Mouse (Mus musculus) liver, adult (tissue): ENCODE data around the gene Il18.

Experiments
- GATA4 ChIP-seq: IDR thresholded peaks from 2 replicates; pipeline ENCODE4 v1.6.1; 2014; ENCODE audit warnings: mild to moderate bottlenecking, low read length; ENCODE audit not compliant: insufficient replicate concordance

Gene Il18

GRCm38 (mm10) chr9:50540170-50540569 is 14.5 kb upstream of the Il18 start:
- no peak for TF ChIP-seq GATA4

- no peak for TF ChIP-seq GATA4
These were observed 12.2 kb upstream of the Il18 start for GRCm38 (mm10) chr9:50542401-50542800.

GRCm38 (mm10) chr9:50547859-50548478 is 6.7 kb upstream of the Il18 start:
- TF ChIP-seq GATA4, result no peak

- TF ChIP-seq GATA4, result no peak
These were observed 5.7 kb upstream of the Il18 start for GRCm38 (mm10) chr9:50548936-50549335.

GRCm38 (mm10) chr9:50552206-50552605 is 2.4 kb upstream of the Il18 start:
- TF ChIP-seq GATA4, result no peak

GRCm38 (mm10) chr9:50553547-50553946 is 1.1 kb upstream of the Il18 start:
- no peak for TF ChIP-seq GATA4

GRCm38 (mm10) chr9:50555094-50555446 is 443 bp downstream of the Il18 start, which contains the start of gene Bco2:
TSS of gene Bco2 (minus strand) at chr9:50555181.
- TF ChIP-seq GATA4, result no peak

GRCm38 (mm10) chr9:50561145-50561917 is 6.7 kb downstream of the Il18 start, which contains the start of gene Tex12:
TSS of gene Tex12 (minus strand) at chr9:50561325.
- no peak for TF ChIP-seq GATA4

- TF ChIP-seq GATA4, result no peak
These were observed 7.3 kb downstream of the Il18 start for GRCm38 (mm10) chr9:50561918-50562360.

GRCm38 (mm10) chr9:50565173-50565572 is 10.5 kb downstream of the Il18 start:
- TF ChIP-seq GATA4, result no peak

- no peak for TF ChIP-seq GATA4
These were observed 11.3 kb downstream of the Il18 start for GRCm38 (mm10) chr9:50565940-50566339.

- TF ChIP-seq GATA4, result no peak
These were observed 12.7 kb downstream of the Il18 start for GRCm38 (mm10) chr9:50567372-50567771.

GRCm38 (mm10) chr9:50567881-50568280 is 13.3 kb downstream of the Il18 start:
- no peak for TF ChIP-seq GATA4

GRCm38 (mm10) chr9:50569599-50570525 is 15.2 kb downstream of the Il18 start:
- no peak for TF ChIP-seq GATA4

- TF ChIP-seq GATA4, result no peak
These were observed 25.7 kb downstream of the Il18 start for GRCm38 (mm10) chr9:50580370-50580769.
